In genomic region chr15:99031388-99031675, GRCm38 (mm10) we compare ENCODE assay signal across 8 mouse cellular contexts. TPM values are rescaled to one million over a fixed set of nuclear protein-coding genes. Genes with fewer than 3 reads are reported as not detected.
DNase-seq lines count a peak whose midpoint lies in the region; TF ChIP-seq lines count a peak whose summit lies in the region.

No protein-coding gene starts in this region.

- H3K4me1 ChIP-seq in heart, embryonic 10.5 days: peaks cover 47% of the 10 kb centered on the region
- no peaks in the 10 kb centered on the region; the same call in 1 of the 2 replicates for H3K4me1 ChIP-seq in testis, adult 2 months (ENCODE audit: control insufficient read depth, insufficient read depth, low read length)
- peaks cover 41% of the 10 kb centered on the region for H3K4me1 ChIP-seq in limb, embryonic 10.5 days

- H3K27me3 ChIP-seq in heart, embryonic 10.5 days (ENCODE audit: insufficient read depth, poor library complexity, severe bottlenecking): no peaks in the 10 kb centered on the region
- H3K27me3 ChIP-seq in testis, adult 2 months (ENCODE audit: control insufficient read depth, insufficient read depth, low read length): no peaks in the 10 kb centered on the region; the same call in none of the 2 replicates
- no peaks in the 10 kb centered on the region for H3K27me3 ChIP-seq in limb, embryonic 10.5 days (ENCODE audit: low read depth, poor library complexity, severe bottlenecking)

- H3K9me3 ChIP-seq in heart, embryonic 10.5 days: no peaks in the 10 kb centered on the region
- H3K9me3 ChIP-seq in limb, embryonic 10.5 days (replicated peaks): no peaks in the 10 kb centered on the region

- TF ChIP-seq POLR2A in testis, adult 2 months (IDR thresholded peaks at IDR 0.05; ENCODE audit: control insufficient read depth, low read depth, low read length): no peak

- no peak for DNase-seq in heart, embryonic 10.5 days (ENCODE audit: low spot score)
- no peak for DNase-seq in heart, adult 18-20 months
- DNase-seq in testis, postnatal 10 days (ENCODE audit: low spot score): no peak
- DNase-seq in limb, embryonic 10.5 days (ENCODE audit: low spot score): no peak
- no peak for DNase-seq in right cerebral cortex, postnatal 25 days
- no peak for DNase-seq in layer of hippocampus, adult 2 months (ENCODE audit: low spot score in 2 of 2)
- DNase-seq in thymus, postnatal 0 days (ENCODE audit: low spot score): no peak

- peaks cover 23% of the 10 kb centered on the region for H3K36me3 ChIP-seq in heart, embryonic 10.5 days
- no peaks in the 10 kb centered on the region for H3K36me3 ChIP-seq in testis, adult 2 months (ENCODE audit: control insufficient read depth, insufficient read depth, low read length)
- peaks cover 33% of the 10 kb centered on the region for H3K36me3 ChIP-seq in limb, embryonic 10.5 days

- no peak for TF ChIP-seq CTCF in testis, adult 2 months (IDR thresholded peaks at IDR 0.05; ENCODE audit: control insufficient read depth, insufficient read depth, insufficient replicate concordance, low read depth, low read length)
- no peak for TF ChIP-seq CTCF in layer of hippocampus, adult 2 months (conservative IDR thresholded peaks at IDR 0.05)

- H3K4me3 ChIP-seq in heart, embryonic 10.5 days: peak overlapping the region; percentile 83
- H3K4me3 ChIP-seq in testis, adult 2 months (ENCODE audit: control insufficient read depth, low read depth, low read length): peak overlapping the region; percentile 73
- peak overlapping the region; percentile 70 for H3K4me3 ChIP-seq in limb, embryonic 10.5 days
- no peak overlapping the region for H3K4me3 ChIP-seq in layer of hippocampus, adult 2 months

- H3K27ac ChIP-seq in heart, embryonic 10.5 days: peak overlapping the region; percentile 19; the same call in 1 of the 2 replicates
- H3K27ac ChIP-seq in testis, adult 2 months (ENCODE audit: control insufficient read depth, insufficient read depth, low read depth, low read length): no peak overlapping the region
- H3K27ac ChIP-seq in limb, embryonic 10.5 days: no peak overlapping the region
- H3K27ac ChIP-seq in layer of hippocampus, adult 2 months: no peak overlapping the region

- WGBS in heart, embryonic 10.5 days: 68% methylated on average over 4 of the region's 4 CpGs
- WGBS in limb, embryonic 10.5 days: 90% methylated on average over 4 of the region's 4 CpGs

RNA-seq across cellular contexts. Expression of gene Tuba1c, which starts 1.6 kb away (rescaled TPM):
- 172 and 183 TPM in 2 replicates for polyA plus RNA-seq in heart, embryonic 10.5 days (2016; fragmentation: Nextera tagmentation; extraction: Ambion mirVana)
- 10 to 100 TPM; 31.8 to 41.4 TPM for total RNA-seq in heart, adult 18-20 months (2021)
- 223 and 227 TPM in 2 replicates for polyA plus RNA-seq in testis, adult 2 months (2012; rRNA removed)
- polyA plus RNA-seq in limb, embryonic 10.5 days (2016; fragmentation: Nextera tagmentation; extraction: Ambion mirVana): 133 and 138 TPM in 2 replicates
- 10 to 100 TPM; 49.6 to 51.1 TPM for total RNA-seq in layer of hippocampus, adult 2 months (2021)
- 153 and 156 TPM in 2 replicates for polyA plus RNA-seq in thymus, postnatal 0 days (2015; fragmentation: Nextera tagmentation; extraction: Ambion mirVana)

RNA-seq across cellular contexts. Expression of gene Prph, which starts 23.6 kb away (rescaled TPM):
- 0.36 and 1.1 TPM in 2 replicates for polyA plus RNA-seq in heart, embryonic 10.5 days (2016; fragmentation: Nextera tagmentation; extraction: Ambion mirVana)
- total RNA-seq in heart, adult 18-20 months (2021): under 1 TPM in 1 of 2 experiments, not detected in 1; 0.15 TPM
- polyA plus RNA-seq in testis, adult 2 months (2012; rRNA removed): 0.14 and 0.36 TPM in 2 replicates
- polyA plus RNA-seq in limb, embryonic 10.5 days (2016; fragmentation: Nextera tagmentation; extraction: Ambion mirVana): 0.16 TPM in 1 of 2 replicates, not detected in the other
- total RNA-seq in layer of hippocampus, adult 2 months (2021): under 1 TPM; 0.67 to 0.83 TPM
- 0.99 and 1.1 TPM in 2 replicates for polyA plus RNA-seq in thymus, postnatal 0 days (2015; fragmentation: Nextera tagmentation; extraction: Ambion mirVana)

RNA-seq across cellular contexts. Expression of gene Troap, which starts 43.0 kb away (rescaled TPM):
- polyA plus RNA-seq in heart, embryonic 10.5 days (2016; fragmentation: Nextera tagmentation; extraction: Ambion mirVana): 35.7 TPM in 2 replicates
- total RNA-seq in heart, adult 18-20 months (2021): under 1 TPM in 1 of 2 experiments, not detected in 1; 0.28 TPM
- 15.2 and 17.5 TPM in 2 replicates for polyA plus RNA-seq in testis, adult 2 months (2012; rRNA removed)
- 54.8 and 56.2 TPM in 2 replicates for polyA plus RNA-seq in limb, embryonic 10.5 days (2016; fragmentation: Nextera tagmentation; extraction: Ambion mirVana)
- total RNA-seq in layer of hippocampus, adult 2 months (2021): under 1 TPM; 0.36 to 0.64 TPM
- 21.8 and 25.3 TPM in 2 replicates for polyA plus RNA-seq in thymus, postnatal 0 days (2015; fragmentation: Nextera tagmentation; extraction: Ambion mirVana)

RNA-seq across cellular contexts. Expression of gene C1ql4, which starts 56.3 kb away (rescaled TPM):
- 0.12 and 0.20 TPM in 2 replicates for polyA plus RNA-seq in heart, embryonic 10.5 days (2016; fragmentation: Nextera tagmentation; extraction: Ambion mirVana)
- total RNA-seq in heart, adult 18-20 months (2021): not detected
- polyA plus RNA-seq in testis, adult 2 months (2012; rRNA removed): 0.72 and 1.0 TPM in 2 replicates
- polyA plus RNA-seq in limb, embryonic 10.5 days (2016; fragmentation: Nextera tagmentation; extraction: Ambion mirVana): 0.15 and 0.23 TPM in 2 replicates
- total RNA-seq in layer of hippocampus, adult 2 months (2021): not detected
- 0.18 TPM in 1 of 2 replicates, not detected in the other for polyA plus RNA-seq in thymus, postnatal 0 days (2015; fragmentation: Nextera tagmentation; extraction: Ambion mirVana)
